Mouse (Mus musculus) midbrain, postnatal 0 days (tissue): ENCODE measurements around the gene Yeats2. TPM values are rescaled to one million over a fixed set of nuclear protein-coding genes. Genes with fewer than 3 reads are reported as not detected.

Experiments
- ATAC-seq: fragments of 200-750 bp; cut with Nextera tagmentation; 2 replicates; pipeline ENCODE4 v1.8.0; 2017; ENCODE audit warnings: moderate number of reproducible peaks, mild to moderate bottlenecking, moderate TSS enrichment, moderate library complexity; ENCODE audit not compliant: low FRiP score
- DNase-seq: peaks from one replicate; pipeline ENCODE4 v3.0.0-alpha.2; 2015; ENCODE audit warnings: low spot score
- H3K27ac ChIP-seq: fragments of 300-500 bp; sonication (generic); 2 replicates; pipeline ENCODE4 v1.5.1; 2014; ENCODE audit warnings: low read depth, mild to moderate bottlenecking, low read length, mixed read lengths
- H3K27me3 ChIP-seq: fragments of 300-500 bp; sonication (generic); 2 replicates; pipeline ENCODE4 v1.6.1; 2014; ENCODE audit warnings: low read length, control low read depth, mixed read lengths; ENCODE audit not compliant: insufficient read depth
- H3K36me3 ChIP-seq: fragments of 300-500 bp; sonication (generic); 2 replicates; pipeline ENCODE4 v1.6.1; 2014; ENCODE audit warnings: low read length, control low read depth, mixed read lengths; ENCODE audit not compliant: insufficient read depth
- H3K4me1 ChIP-seq: fragments of 300-500 bp; sonication (generic); 2 replicates; pipeline ENCODE4 v1.6.1; 2014; ENCODE audit warnings: mild to moderate bottlenecking, control low read depth, antibody characterized with exemption, low read length, mixed read lengths; ENCODE audit not compliant: insufficient read depth
- H3K4me2 ChIP-seq: fragments of 300-500 bp; sonication (generic); 2 replicates; pipeline ENCODE4 v1.6.1; 2014; ENCODE audit warnings: low read depth, mild to moderate bottlenecking, low read length, mixed read lengths; ENCODE audit not compliant: poor library complexity, severe bottlenecking
- H3K4me3 ChIP-seq: fragments of 300-500 bp; sonication (generic); 2 replicates; pipeline ENCODE4 v1.5.1; 2014; ENCODE audit warnings: low read depth, mild to moderate bottlenecking, low read length, moderate library complexity
- H3K9ac ChIP-seq: fragments of 300-500 bp; sonication (generic); replicated peaks from 2 replicates; pipeline ENCODE4 v1.6.1; 2014; ENCODE audit warnings: mild to moderate bottlenecking, low read length, moderate library complexity, mixed read lengths; ENCODE audit not compliant: poor library complexity, severe bottlenecking
- H3K9me3 ChIP-seq: fragments of 300-500 bp; sonication (generic); 2 replicates; pipeline ENCODE4 v1.6.1; 2016; ENCODE audit warnings: low read length, control low read depth
- CTCF ChIP-seq: IDR thresholded peaks from 2 replicates; pipeline ENCODE4 v1.5.1; 2016; ENCODE audit warnings: antibody characterized with exemption, mild to moderate bottlenecking
- WGBS: fragments of 180-500 bp; shearing (Covaris S2); extraction: QIAGEN DNeasy Blood & Tissue Kit; methylation state at CpG from one replicate; pipeline ENCODE4 v1.1.7; 2014; 5-methylcytosine and 5-hydroxymethylcytosine counted together
- polyA plus RNA-seq: library from polyadenylated mRNA; unstranded; fragments of >200 nt; fragmentation: Nextera tagmentation; extraction: Ambion mirVana; gene quantifications from 2 replicates; pipeline ENCODE4 v1.2.1, GENCODE M21; 2015
- total RNA-seq: library from RNA; depleted of rRNA; stranded (reverse); fragments of >200 nt; gene quantifications from 2 replicates; pipeline ENCODE4 v1.2.3, GENCODE M21; 2014; rRNA removed

Yeats2 gene
- total and polyA plus RNA-seq, 2 experiments from 2014 or later, result 11.3 to 43.2 TPM

GRCm38 (mm10) chr16:20279395-20279794 is 138.5 kb downstream of the Yeats2 start:
- Histone ChIP-seq H3K4me3 (no peak overlapping the region), H3K9ac (no peak overlapping the region), H3K27ac (no peak overlapping the region), H3K9me3 (no peaks in the 10 kb centered on the region), H3K36me3 (peaks cover 37% of the 10 kb centered on the region), H3K4me1 (no peaks in the 10 kb centered on the region), H3K4me2 (no peak overlapping the region), H3K27me3 (no peaks in the 10 kb centered on the region)
- 93% methylated on average over 5 of the region's 5 CpGs for WGBS
- DNase-seq (no peak), ATAC-seq (no peak)
- TF ChIP-seq CTCF, result no peak

- DNase-seq (no peak), ATAC-seq (no peak)
- H3K4me3 ChIP-seq, result no peak overlapping the region
- H3K36me3 ChIP-seq, result peaks cover 43% of the 10 kb centered on the region
- H3K9ac ChIP-seq, result no peak overlapping the region
- TF ChIP-seq CTCF, result no peak
- no peaks in the 10 kb centered on the region for H3K4me1 ChIP-seq
- H3K27ac ChIP-seq, result no peak overlapping the region
- H3K9me3 ChIP-seq, result no peaks in the 10 kb centered on the region
- no peak overlapping the region for H3K4me2 ChIP-seq
- WGBS, result 84% methylated on average over 4 of the region's 4 CpGs
- no peaks in the 10 kb centered on the region for H3K27me3 ChIP-seq
Observed at GRCm38 (mm10) chr16:20280238-20280637, 139.4 kb downstream of the Yeats2 start.

Other genes with a start within 250 kb of the Yeats2 start
- gene Klhl6, start 158.0 kb upstream of the Yeats2 start, total RNA-seq, result 2.6 TPM in 2 replicates
- 2.5 and 2.6 TPM in 2 replicates for gene Klhl6, start 158.0 kb upstream of the Yeats2 start, polyA plus RNA-seq
- 78.2 and 98.1 TPM in 2 replicates for gene Klhl24, start 43.5 kb upstream of the Yeats2 start, total RNA-seq
- gene Klhl24, start 43.5 kb upstream of the Yeats2 start, polyA plus RNA-seq, result 31.1 and 36.3 TPM in 2 replicates
- gene Map6d1, start 100.3 kb downstream of the Yeats2 start, total RNA-seq, result 8.6 and 9.7 TPM in 2 replicates
- gene Map6d1, start 100.3 kb downstream of the Yeats2 start, polyA plus RNA-seq, result 3.7 and 4.3 TPM in 2 replicates
- gene Parl, start 161.3 kb downstream of the Yeats2 start, total RNA-seq, result 31.8 and 104 TPM in 2 replicates
- 81.8 and 82.3 TPM in 2 replicates for gene Parl, start 161.3 kb downstream of the Yeats2 start, polyA plus RNA-seq
- not detected in 2 replicates for gene Cyp2ab1, start 184.3 kb downstream of the Yeats2 start, total RNA-seq
- gene Cyp2ab1, start 184.3 kb downstream of the Yeats2 start, polyA plus RNA-seq, result not detected in 2 replicates